Mouse (Mus musculus) liver, embryonic 12.5 days (tissue): ENCODE measurements at regions not wholly inside any gene's neighbourhood (a gene's known extent, or its start where the extent isn't known, plus 50 kb on each side); places are given as distances from the start of the nearest gene placed in this dataset.
"Not testable (repeated sequence)": the region's sequence is repeated elsewhere in the genome, so short reads cannot be mapped to it uniquely, and the experiment has no call there.

Experiments
- ATAC-seq: fragments of 200-750 bp; cut with Nextera tagmentation; 2 replicates; pipeline ENCODE4 v1.8.0; 2017; ENCODE audit warnings: moderate number of reproducible peaks, mild to moderate bottlenecking, moderate library complexity
- H3K27ac ChIP-seq: fragments of 300-500 bp; sonication (generic); 2 replicates; pipeline ENCODE4 v1.5.1; 2016; ENCODE audit warnings: mild to moderate bottlenecking
- H3K27me3 ChIP-seq: fragments of 300-500 bp; sonication (generic); replicated peaks from 2 replicates; pipeline ENCODE4 v1.6.1; 2016; ENCODE audit warnings: mild to moderate bottlenecking, moderate library complexity
- H3K36me3 ChIP-seq: fragments of 300-500 bp; sonication (generic); 2 replicates; pipeline ENCODE4 v1.6.1; 2016; ENCODE audit warnings: mild to moderate bottlenecking, moderate library complexity
- H3K4me1 ChIP-seq: fragments of 300-500 bp; sonication (generic); 2 replicates; pipeline ENCODE4 v1.6.1; 2016
- H3K4me2 ChIP-seq: fragments of 300-500 bp; sonication (generic); 2 replicates; pipeline ENCODE4 v1.6.1; 2016; ENCODE audit warnings: mild to moderate bottlenecking, moderate library complexity
- H3K4me3 ChIP-seq: fragments of 300-500 bp; sonication (generic); 2 replicates; pipeline ENCODE4 v1.5.1; 2016; ENCODE audit warnings: mild to moderate bottlenecking, moderate library complexity
- H3K9ac ChIP-seq: fragments of 300-500 bp; sonication (generic); 2 replicates; pipeline ENCODE4 v1.6.1; 2016; ENCODE audit warnings: mild to moderate bottlenecking, moderate library complexity
- H3K9me3 ChIP-seq: fragments of 300-500 bp; sonication (generic); replicated peaks from 2 replicates; pipeline ENCODE4 v1.6.1; 2016; ENCODE audit warnings: mild to moderate bottlenecking, moderate library complexity
- WGBS: fragments of 180-500 bp; shearing (Covaris S2); methylation state at CpG from one replicate; pipeline ENCODE4 v1.1.7; 2016; ENCODE audit not compliant: insufficient replicate concordance; 5-methylcytosine and 5-hydroxymethylcytosine counted together

GRCm38 (mm10) chr6:103809986-103810341, 299.6 kb downstream of the Chl1 start:
- Histone ChIP-seq H3K27ac (no peak overlapping the region), H3K9me3 (no peaks in the 10 kb centered on the region), H3K4me3 (no peak overlapping the region), H3K4me1 (0 out of 2 replicates have a peak, but pooled peaks cover 4% of the 10 kb centered on the region), H3K27me3 (no peaks in the 10 kb centered on the region), H3K9ac (no peak overlapping the region), H3K36me3 (no peaks in the 10 kb centered on the region), H3K4me2 (peak overlapping the region; percentile 32)
- ATAC-seq, result peak; percentile 80
- WGBS, result 19% methylated on average over 7 of the region's 7 CpGs

DNA sequence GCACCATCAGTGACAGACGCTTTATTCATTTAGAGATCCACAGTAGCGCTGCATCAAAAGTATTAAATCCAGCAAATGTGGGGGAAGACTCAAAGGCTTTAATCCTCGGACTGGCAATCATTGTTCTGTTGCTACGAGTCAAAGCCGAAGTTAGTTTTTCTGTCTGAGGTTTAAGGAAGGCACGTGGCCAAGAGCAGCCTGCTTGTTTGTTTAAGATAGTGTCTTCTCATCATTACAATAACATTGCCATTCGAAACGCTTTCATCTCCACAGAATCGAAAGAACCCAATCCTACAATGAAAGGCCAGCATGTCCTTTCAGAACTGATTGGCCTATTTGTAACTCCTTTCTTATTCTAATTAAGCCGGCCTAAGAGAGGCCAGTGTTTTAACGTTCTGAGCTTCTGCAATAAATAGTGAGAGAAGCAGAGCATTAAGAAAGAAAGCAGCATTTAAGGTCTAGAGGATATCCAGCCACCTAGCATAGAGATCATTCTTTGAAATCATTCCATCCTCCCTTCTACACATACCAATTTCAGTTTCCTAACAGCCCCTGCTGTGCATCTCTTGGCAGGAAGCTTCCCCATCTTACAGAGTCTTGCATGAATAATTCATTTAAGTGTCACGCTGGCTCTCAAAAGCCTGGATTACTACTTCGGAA, 300.1 kb downstream of the Chl1 start:
- Histone ChIP-seq H3K4me2 (peak overlapping the region; percentile 32), H3K4me1 (0 out of 2 replicates have a peak, but pooled peaks cover 4% of the 10 kb centered on the region)

DNA sequence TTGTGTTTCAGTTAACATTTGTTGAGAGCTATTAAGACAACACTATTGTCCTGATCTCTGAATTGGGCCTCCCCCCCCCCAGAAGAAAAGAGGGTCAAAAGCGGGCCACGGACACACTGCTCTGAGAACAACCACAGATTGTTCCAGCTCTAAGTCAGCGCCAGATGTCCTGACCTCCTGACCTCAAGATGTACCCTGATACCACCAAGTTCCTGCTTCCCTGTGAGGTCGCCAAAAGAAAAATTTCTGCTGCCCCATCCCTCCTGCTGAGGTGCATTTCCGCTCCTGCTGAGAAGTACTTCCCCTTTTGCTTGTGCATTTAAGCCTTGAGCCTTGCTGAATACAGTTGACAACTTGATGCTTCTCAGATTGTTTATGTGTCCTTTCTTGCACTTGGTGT, 306.0 kb downstream of the Chl1 start:
- not testable (repeated sequence) for H3K36me3 ChIP-seq, H3K4me1 ChIP-seq, ATAC-seq, H3K4me2 ChIP-seq, H3K9ac ChIP-seq, H3K27ac ChIP-seq, H3K9me3 ChIP-seq, H3K27me3 ChIP-seq, H3K4me3 ChIP-seq
- WGBS, result 66% methylated on average over 5 of the region's 5 CpGs

More for the DNA sequence above, 300.1 kb downstream of the Chl1 start:
- Histone ChIP-seq H3K36me3 (no peaks in the 10 kb centered on the region), H3K9me3 (no peaks in the 10 kb centered on the region), H3K27ac (no peak overlapping the region), H3K4me3 (no peak overlapping the region), H3K9ac (no peak overlapping the region), H3K27me3 (no peaks in the 10 kb centered on the region)
- peak; percentile 35; the same call in 1 of the 2 replicates for ATAC-seq
- WGBS, result 6% methylated on average over 13 of the region's 13 CpGs

- H3K27ac ChIP-seq, result no peak overlapping the region
- H3K4me3 ChIP-seq, result no peak overlapping the region
- no peak overlapping the region for H3K9ac ChIP-seq
- H3K4me1 ChIP-seq, result no peaks in the 10 kb centered on the region
- no peaks in the 10 kb centered on the region for H3K27me3 ChIP-seq
- no peak overlapping the region for H3K4me2 ChIP-seq
- no peaks in the 10 kb centered on the region for H3K36me3 ChIP-seq
- no peaks in the 10 kb centered on the region for H3K9me3 ChIP-seq
- WGBS, result 63% methylated on average over 2 of the region's 2 CpGs
- ATAC-seq, result no peak
Observed at GRCm38 (mm10) chr6:103826042-103826441, 315.7 kb downstream of the Chl1 start.

- no peak for ATAC-seq
- Histone ChIP-seq H3K4me1 (no peaks in the 10 kb centered on the region), H3K9me3 (no peaks in the 10 kb centered on the region), H3K4me2 (no peak overlapping the region), H3K36me3 (no peaks in the 10 kb centered on the region), H3K27ac (no peak overlapping the region), H3K4me3 (no peak overlapping the region), H3K27me3 (no peaks in the 10 kb centered on the region), H3K9ac (no peak overlapping the region)
- 80% methylated on average over 3 of the region's 3 CpGs for WGBS
Observed at GRCm38 (mm10) chr6:103827623-103828022, 317.2 kb downstream of the Chl1 start.

DNA sequence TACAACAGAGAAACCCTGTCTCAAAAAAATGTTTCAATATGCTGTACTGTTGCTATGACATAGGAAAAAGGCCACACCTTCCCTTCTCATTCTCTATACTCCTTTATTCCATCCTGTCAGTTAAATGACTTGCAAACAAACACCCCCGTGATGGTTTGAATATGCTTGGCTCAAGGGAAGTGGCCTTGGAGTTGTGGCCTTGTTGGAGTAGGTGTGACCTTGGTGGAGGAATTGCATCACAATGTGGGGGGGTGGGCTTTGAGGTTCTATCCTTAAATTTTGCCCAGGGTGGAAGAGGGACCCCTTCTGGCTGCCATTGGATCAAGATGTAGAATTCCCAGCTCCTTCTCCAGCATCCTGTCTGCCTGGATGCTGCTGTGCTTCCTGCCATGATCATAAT, 318.5 kb downstream of the Chl1 start:
- Histone ChIP-seq H3K9ac (no peak overlapping the region), H3K27ac (no peak overlapping the region), H3K4me2 (no peak overlapping the region), H3K9me3 (no peaks in the 10 kb centered on the region), H3K4me3 (no peak overlapping the region), H3K4me1 (no peaks in the 10 kb centered on the region), H3K36me3 (no peaks in the 10 kb centered on the region), H3K27me3 (no peaks in the 10 kb centered on the region)
- ATAC-seq, result no peak
- 72% methylated on average over 1 of the region's 1 CpGs for WGBS

GRCm38 (mm10) chr6:103832301-103832700, 321.9 kb downstream of the Chl1 start:
- H3K27me3 ChIP-seq, result no peaks in the 10 kb centered on the region

DNA sequence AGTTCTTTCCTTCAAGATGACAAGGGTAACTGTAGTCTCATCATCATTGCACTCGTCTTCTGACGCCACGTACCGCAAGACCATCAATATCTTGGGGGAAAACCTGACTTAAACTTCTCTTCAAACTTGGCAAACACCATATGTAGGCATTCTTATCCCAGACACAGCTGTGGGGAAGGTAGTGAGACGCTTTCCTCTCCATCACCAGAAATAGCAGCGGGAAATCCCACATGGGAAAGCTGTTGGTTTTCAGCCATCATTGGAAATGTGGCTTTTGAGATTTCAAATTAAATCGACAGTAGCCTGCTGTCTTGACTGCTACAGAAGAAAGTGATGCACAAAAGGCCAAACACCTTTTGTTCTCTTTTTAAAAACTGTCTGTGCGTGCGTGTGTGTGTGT, 322.4 kb downstream of the Chl1 start:
- H3K9ac ChIP-seq, result no peak overlapping the region
- WGBS, result 69% methylated on average over 9 of the region's 9 CpGs
- no peak overlapping the region for H3K27ac ChIP-seq
- no peaks in the 10 kb centered on the region for H3K4me1 ChIP-seq
- no peaks in the 10 kb centered on the region for H3K36me3 ChIP-seq
- no peak for ATAC-seq
- H3K4me2 ChIP-seq, result no peak overlapping the region
- no peaks in the 10 kb centered on the region for H3K27me3 ChIP-seq
- no peak overlapping the region for H3K4me3 ChIP-seq
- no peaks in the 10 kb centered on the region for H3K9me3 ChIP-seq

More at GRCm38 (mm10) chr6:103832301-103832700, 321.9 kb downstream of the Chl1 start:
- Histone ChIP-seq H3K4me2 (no peak overlapping the region), H3K27ac (no peak overlapping the region), H3K4me3 (no peak overlapping the region), H3K36me3 (no peaks in the 10 kb centered on the region), H3K4me1 (no peaks in the 10 kb centered on the region), H3K9me3 (no peaks in the 10 kb centered on the region), H3K9ac (no peak overlapping the region)
- WGBS, result 58% methylated on average over 4 of the region's 4 CpGs
- no peak for ATAC-seq

DNA sequence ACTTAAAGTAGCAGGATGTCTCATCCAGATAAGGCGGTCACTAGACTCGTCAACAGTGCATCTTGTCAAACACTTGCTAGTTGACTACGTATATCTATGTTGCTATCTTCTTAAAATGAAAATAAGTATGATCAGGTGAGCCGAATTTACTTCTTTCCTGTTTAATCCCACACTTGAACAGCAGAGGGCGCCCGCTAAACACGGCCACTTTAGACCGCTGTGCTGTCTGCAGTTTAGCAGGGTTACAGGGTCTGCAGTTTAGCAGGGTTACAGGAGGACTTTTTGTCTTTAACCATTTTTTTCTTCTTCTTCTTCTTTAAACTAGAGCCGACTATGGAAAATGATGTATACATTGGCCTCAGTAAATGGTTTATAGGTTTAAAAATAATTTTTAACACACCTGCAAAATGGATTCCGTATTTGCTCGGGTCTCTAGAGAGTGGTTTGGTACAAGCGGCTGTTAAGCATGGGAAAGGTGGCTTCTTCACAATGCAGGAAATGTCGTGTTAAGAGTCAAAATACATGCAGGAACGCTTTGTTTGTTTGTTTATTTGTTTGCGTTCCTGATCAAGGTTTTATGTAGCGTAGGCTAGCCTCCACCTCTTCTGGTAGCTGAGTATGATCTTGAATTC, 323.2 kb downstream of the Chl1 start:
- no peak overlapping the region for H3K4me2 ChIP-seq
- H3K27me3 ChIP-seq, result no peaks in the 10 kb centered on the region
- no peaks in the 10 kb centered on the region for H3K4me1 ChIP-seq
- 40% methylated on average over 16 of the region's 16 CpGs for WGBS
- ATAC-seq, result no peak
- no peak overlapping the region for H3K9ac ChIP-seq
- no peak overlapping the region for H3K27ac ChIP-seq
- H3K9me3 ChIP-seq, result no peaks in the 10 kb centered on the region
- no peaks in the 10 kb centered on the region for H3K36me3 ChIP-seq
- no peak overlapping the region for H3K4me3 ChIP-seq

GRCm38 (mm10) chr6:103834726-103835229, 324.4 kb downstream of the Chl1 start:
- WGBS, result 74% methylated on average over 8 of the region's 8 CpGs
- no peaks in the 10 kb centered on the region for H3K27me3 ChIP-seq
- ATAC-seq, result no peak
- H3K9me3 ChIP-seq, result no peaks in the 10 kb centered on the region
- H3K36me3 ChIP-seq, result no peaks in the 10 kb centered on the region
- H3K4me3 ChIP-seq, result no peak overlapping the region
- H3K9ac ChIP-seq, result no peak overlapping the region
- H3K4me1 ChIP-seq, result no peaks in the 10 kb centered on the region
- no peak overlapping the region for H3K4me2 ChIP-seq
- no peak overlapping the region for H3K27ac ChIP-seq

DNA sequence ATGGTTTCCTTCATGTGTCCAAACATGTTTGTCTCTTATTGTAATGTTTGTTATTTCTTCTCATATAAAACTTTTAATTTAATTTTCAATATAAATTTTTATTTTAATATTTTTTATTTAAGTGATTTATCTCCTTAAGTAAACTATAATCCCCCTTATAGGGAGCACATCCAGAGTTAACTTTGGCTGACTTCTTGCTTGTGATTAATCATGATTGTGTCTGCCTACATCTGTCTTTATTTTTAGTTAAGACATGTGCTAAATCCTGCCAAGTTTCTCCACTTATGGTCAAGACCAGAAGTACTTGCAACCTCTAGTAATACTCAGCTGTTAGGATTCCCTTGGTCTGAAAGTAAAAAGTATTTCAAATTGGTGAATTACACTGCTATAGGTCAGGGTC, 349.4 kb downstream of the Chl1 start:
- H3K27me3 ChIP-seq, result no peaks in the 10 kb centered on the region
- H3K4me2 ChIP-seq, result no peak overlapping the region
- no peak overlapping the region for H3K27ac ChIP-seq
- H3K36me3 ChIP-seq, result no peaks in the 10 kb centered on the region
- H3K4me3 ChIP-seq, result no peak overlapping the region
- no peak overlapping the region for H3K9ac ChIP-seq
- H3K4me1 ChIP-seq, result no peaks in the 10 kb centered on the region
- ATAC-seq, result no peak
- H3K9me3 ChIP-seq, result no peaks in the 10 kb centered on the region

- no peaks in the 10 kb centered on the region for H3K27me3 ChIP-seq
- H3K4me3 ChIP-seq, result no peak overlapping the region
- H3K4me2 ChIP-seq, result no peak overlapping the region
- no peak overlapping the region for H3K27ac ChIP-seq
- no peak overlapping the region for H3K9ac ChIP-seq
- H3K9me3 ChIP-seq, result no peaks in the 10 kb centered on the region
- ATAC-seq, result no peak
- 67% methylated on average over 3 of the region's 3 CpGs for WGBS
- no peaks in the 10 kb centered on the region for H3K36me3 ChIP-seq
- H3K4me1 ChIP-seq, result no peaks in the 10 kb centered on the region
Observed at GRCm38 (mm10) chr6:103893455-103893854, 383.1 kb downstream of the Chl1 start.
